Mouse (Mus musculus) midbrain, embryonic 12.5 days (tissue): ENCODE measurements around the gene Gm20379. TPM values are rescaled to one million over a fixed set of nuclear protein-coding genes. Genes with fewer than 3 reads are reported as not detected.

Experiments used
- ATAC-seq: fragments of 200-750 bp; cut with Nextera tagmentation; 2 replicates; pipeline ENCODE4 v1.8.0; 2017; ENCODE audit warnings: low read depth, moderate TSS enrichment, moderate library complexity; ENCODE audit not compliant: low FRiP score
- H3K27ac ChIP-seq: fragments of 300-500 bp; sonication (generic); replicated peaks from 2 replicates; pipeline ENCODE4 v1.5.1; 2016; ENCODE audit warnings: mild to moderate bottlenecking
- H3K27me3 ChIP-seq: fragments of 300-500 bp; sonication (generic); 2 replicates; pipeline ENCODE4 v1.6.1; 2016; ENCODE audit warnings: mild to moderate bottlenecking
- H3K36me3 ChIP-seq: fragments of 300-500 bp; sonication (generic); 2 replicates; pipeline ENCODE4 v1.6.1; 2016
- H3K4me1 ChIP-seq: fragments of 300-500 bp; sonication (generic); 2 replicates; pipeline ENCODE4 v1.6.1; 2016
- H3K4me2 ChIP-seq: fragments of 300-500 bp; sonication (generic); replicated peaks from 2 replicates; pipeline ENCODE4 v1.6.1; 2016; ENCODE audit warnings: mild to moderate bottlenecking, moderate library complexity
- H3K4me3 ChIP-seq: fragments of 300-500 bp; sonication (generic); 2 replicates; pipeline ENCODE4 v1.5.1; 2016; ENCODE audit warnings: mild to moderate bottlenecking
- H3K9ac ChIP-seq: fragments of 300-500 bp; sonication (generic); replicated peaks from 2 replicates; pipeline ENCODE4 v1.6.1; 2016; ENCODE audit warnings: mild to moderate bottlenecking, moderate library complexity
- H3K9me3 ChIP-seq: fragments of 300-500 bp; sonication (generic); 2 replicates; pipeline ENCODE4 v1.6.1; 2016; ENCODE audit warnings: mild to moderate bottlenecking
- WGBS: fragments of 180-500 bp; shearing (Covaris S2); methylation state at CpG from one replicate; pipeline ENCODE4 v1.1.7; 2016; 5-methylcytosine and 5-hydroxymethylcytosine counted together
- polyA plus RNA-seq: library from polyadenylated mRNA; unstranded; fragments of >200 nt; fragmentation: Nextera tagmentation; extraction: Ambion mirVana; gene quantifications from 2 replicates; pipeline ENCODE4 v1.2.1, GENCODE M21; 2016

Gene Gm20379
- polyA plus RNA-seq, 1 experiment from 2014 or later = 1.4 TPM

GRCm38 (mm10) chr13:92301754-92302153, 4.0 kb upstream of the Gm20379 start:
- 83% methylated on average over 4 of the region's 4 CpGs for WGBS

GRCm38 (mm10) chr13:92302466-92302865, 3.3 kb upstream of the Gm20379 start:
- Histone ChIP-seq H3K36me3 (0 out of 2 replicates have a peak, but pooled peaks cover 20% of the 10 kb centered on the region), H3K4me2 (no peak overlapping the region), H3K27ac (no peak overlapping the region), H3K9ac (no peak overlapping the region), H3K4me3 (no peak overlapping the region), H3K4me1 (no peaks in the 10 kb centered on the region), H3K9me3 (no peaks in the 10 kb centered on the region), H3K27me3 (no peaks in the 10 kb centered on the region)
- no peak for ATAC-seq
- WGBS = 92% methylated on average over 4 of the region's 4 CpGs

More at GRCm38 (mm10) chr13:92301754-92302153, 4.0 kb upstream of the Gm20379 start:
- no peak for ATAC-seq
- H3K9me3 ChIP-seq = no peaks in the 10 kb centered on the region
- H3K27ac ChIP-seq = no peak overlapping the region
- H3K36me3 ChIP-seq = peaks cover 23% of the 10 kb centered on the region; the same call in 1 of the 2 replicates
- H3K4me3 ChIP-seq = no peak overlapping the region
- H3K27me3 ChIP-seq = no peaks in the 10 kb centered on the region
- no peak overlapping the region for H3K4me2 ChIP-seq
- no peak overlapping the region for H3K9ac ChIP-seq
- H3K4me1 ChIP-seq = no peaks in the 10 kb centered on the region

- Histone ChIP-seq H3K4me3 (no peak overlapping the region), H3K9ac (no peak overlapping the region), H3K4me2 (no peak overlapping the region), H3K9me3 (no peaks in the 10 kb centered on the region), H3K4me1 (no peaks in the 10 kb centered on the region), H3K27ac (no peak overlapping the region), H3K27me3 (no peaks in the 10 kb centered on the region), H3K36me3 (peaks cover 23% of the 10 kb centered on the region; the same call in 1 of the 2 replicates)
- 86% methylated on average over 8 of the region's 8 CpGs for WGBS
- ATAC-seq = no peak
These were observed 2.5 kb upstream of the Gm20379 start for GRCm38 (mm10) chr13:92303062-92303948.

GRCm38 (mm10) chr13:92304291-92304690, 1.5 kb upstream of the Gm20379 start:
- H3K27ac ChIP-seq = no peak overlapping the region
- no peak overlapping the region for H3K4me3 ChIP-seq
- H3K4me2 ChIP-seq = no peak overlapping the region
- no peak overlapping the region for H3K9ac ChIP-seq
- no peak for ATAC-seq
- peaks cover 32% of the 10 kb centered on the region for H3K36me3 ChIP-seq
- H3K27me3 ChIP-seq = no peaks in the 10 kb centered on the region
- WGBS = 90% methylated on average over 5 of the region's 5 CpGs
- no peaks in the 10 kb centered on the region for H3K4me1 ChIP-seq
- H3K9me3 ChIP-seq = no peaks in the 10 kb centered on the region

DNA sequence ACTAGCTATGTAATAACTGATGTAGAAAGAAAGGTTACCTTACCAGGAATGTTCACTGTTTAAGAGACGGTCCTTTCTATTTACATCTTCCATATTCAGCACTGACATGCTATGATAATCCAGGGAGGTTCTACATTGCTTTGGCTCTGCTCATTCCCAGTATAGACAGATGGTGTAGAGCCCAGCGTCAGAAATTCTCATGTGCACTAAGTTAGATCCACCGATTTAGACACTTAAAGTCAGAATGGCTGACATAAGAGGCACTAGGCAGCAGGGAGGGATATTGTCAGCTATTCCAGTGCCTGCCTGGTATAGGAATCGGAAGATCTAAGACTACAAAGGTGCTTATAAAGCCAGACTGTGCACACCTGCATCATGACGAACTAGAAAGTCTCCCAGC, 8.8 kb downstream of the Gm20379 start:
- ATAC-seq = no peak
- Histone ChIP-seq H3K4me3 (no peak overlapping the region), H3K27ac (no peak overlapping the region), H3K9ac (no peak overlapping the region), H3K4me1 (no peaks in the 10 kb centered on the region), H3K4me2 (no peak overlapping the region), H3K9me3 (no peaks in the 10 kb centered on the region), H3K36me3 (peaks cover 22% of the 10 kb centered on the region; the same call in 1 of the 2 replicates), H3K27me3 (no peaks in the 10 kb centered on the region)
- WGBS = 92% methylated on average over 5 of the region's 5 CpGs

- Histone ChIP-seq H3K9me3 (no peaks in the 10 kb centered on the region), H3K27ac (no peak overlapping the region), H3K4me2 (no peak overlapping the region), H3K27me3 (no peaks in the 10 kb centered on the region), H3K36me3 (0 out of 2 replicates have a peak, but pooled peaks cover 15% of the 10 kb centered on the region), H3K9ac (no peak overlapping the region), H3K4me1 (no peaks in the 10 kb centered on the region), H3K4me3 (no peak overlapping the region)
- ATAC-seq = no peak
- 92% methylated on average over 5 of the region's 5 CpGs for WGBS
These were observed 15.0 kb downstream of the Gm20379 start for GRCm38 (mm10) chr13:92320770-92321169.

- Histone ChIP-seq H3K4me3 (no peak overlapping the region), H3K36me3 (peaks cover 13% of the 10 kb centered on the region; the same call in 1 of the 2 replicates), H3K27ac (no peak overlapping the region), H3K4me1 (no peaks in the 10 kb centered on the region), H3K27me3 (no peaks in the 10 kb centered on the region), H3K4me2 (no peak overlapping the region), H3K9me3 (no peaks in the 10 kb centered on the region), H3K9ac (no peak overlapping the region)
- ATAC-seq = no peak
- 73% methylated on average over 5 of the region's 5 CpGs for WGBS
These were observed 20.2 kb downstream of the Gm20379 start for GRCm38 (mm10) chr13:92326030-92326429.

GRCm38 (mm10) chr13:92328000-92328399, 22.2 kb downstream of the Gm20379 start:
- WGBS = 86% methylated on average over 2 of the region's 2 CpGs
- no peak overlapping the region for H3K27ac ChIP-seq

GRCm38 (mm10) chr13:92330621-92331020, 24.8 kb downstream of the Gm20379 start:
- WGBS = 90% methylated on average over 3 of the region's 3 CpGs
- H3K4me3 ChIP-seq = no peak overlapping the region
- H3K36me3 ChIP-seq = peaks cover 11% of the 10 kb centered on the region; the same call in 1 of the 2 replicates
- ATAC-seq = no peak
- H3K27ac ChIP-seq = no peak overlapping the region
- no peak overlapping the region for H3K9ac ChIP-seq
- no peaks in the 10 kb centered on the region for H3K9me3 ChIP-seq
- H3K4me2 ChIP-seq = no peak overlapping the region
- no peaks in the 10 kb centered on the region for H3K4me1 ChIP-seq
- no peaks in the 10 kb centered on the region for H3K27me3 ChIP-seq

More at GRCm38 (mm10) chr13:92328000-92328399, 22.2 kb downstream of the Gm20379 start:
- H3K4me1 ChIP-seq = no peaks in the 10 kb centered on the region
- H3K9ac ChIP-seq = no peak overlapping the region
- peaks cover 11% of the 10 kb centered on the region; the same call in 1 of the 2 replicates for H3K36me3 ChIP-seq
- H3K9me3 ChIP-seq = no peaks in the 10 kb centered on the region
- ATAC-seq = no peak
- H3K4me2 ChIP-seq = no peak overlapping the region
- no peak overlapping the region for H3K4me3 ChIP-seq
- H3K27me3 ChIP-seq = no peaks in the 10 kb centered on the region

DNA sequence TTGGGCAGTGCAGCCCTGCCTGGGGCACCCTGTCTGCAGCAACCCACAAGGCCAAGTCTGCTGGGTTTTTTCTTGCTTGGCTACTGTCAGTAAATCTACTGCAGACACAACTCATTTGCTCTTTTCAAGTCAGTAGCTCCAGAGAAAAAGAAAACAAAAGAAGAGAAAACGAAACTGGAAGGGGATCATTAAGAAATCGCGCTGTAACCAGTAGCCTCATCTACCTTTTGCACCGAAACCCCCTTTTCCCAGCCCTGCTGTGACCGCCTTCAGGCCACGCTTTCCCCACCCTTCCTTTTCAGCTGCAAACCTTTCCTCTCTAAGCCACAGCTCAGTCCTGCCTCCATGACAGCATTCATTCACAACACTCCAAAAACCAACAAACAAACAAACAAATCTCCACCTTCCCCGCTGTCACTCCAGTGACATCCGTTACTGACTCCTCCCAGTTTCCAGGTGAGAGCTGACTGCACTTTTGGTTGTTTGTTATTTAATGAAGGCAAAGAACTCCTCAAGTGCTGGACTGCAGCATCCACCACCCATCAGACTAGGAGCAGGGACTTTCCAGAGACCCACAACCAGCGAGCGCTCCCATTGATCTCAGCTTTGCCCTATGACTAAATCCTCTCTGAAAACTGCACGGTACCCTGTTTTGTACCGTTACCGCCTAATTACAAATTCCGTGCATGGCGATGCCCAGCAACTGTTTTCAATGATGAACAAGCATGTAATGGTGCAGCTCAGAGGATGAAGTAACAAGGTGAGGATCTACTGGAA, 26.5 kb downstream of the Gm20379 start:
- no peak for ATAC-seq
- H3K27ac ChIP-seq = no peak overlapping the region
- no peaks in the 10 kb centered on the region for H3K27me3 ChIP-seq
- no peak overlapping the region for H3K4me2 ChIP-seq
- no peak overlapping the region for H3K4me3 ChIP-seq
- no peak overlapping the region for H3K9ac ChIP-seq
- 90% methylated on average over 15 of the region's 15 CpGs for WGBS
- H3K36me3 ChIP-seq = peaks cover 14% of the 10 kb centered on the region; the same call in 1 of the 2 replicates
- H3K9me3 ChIP-seq = no peaks in the 10 kb centered on the region
- H3K4me1 ChIP-seq = no peaks in the 10 kb centered on the region

DNA sequence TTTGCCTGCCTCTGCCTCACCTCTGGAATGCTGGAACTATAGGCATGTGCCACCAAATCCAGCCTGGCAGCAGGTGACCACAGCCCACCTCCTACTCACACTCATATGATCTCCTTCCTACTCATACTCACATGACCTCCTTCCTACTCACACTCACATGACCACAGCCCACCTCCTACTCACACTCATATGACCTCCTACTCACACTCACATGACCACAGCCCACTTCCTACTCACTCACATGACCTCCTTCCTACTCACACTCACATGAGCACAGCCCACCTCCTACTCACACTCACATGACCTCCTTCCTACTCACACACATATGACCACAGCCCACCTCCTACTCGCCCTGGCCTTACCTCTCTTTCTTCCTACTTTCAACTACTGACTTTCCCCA, 31.1 kb downstream of the Gm20379 start:
- H3K4me2 ChIP-seq = no peak overlapping the region
- peaks cover 17% of the 10 kb centered on the region; the same call in 1 of the 2 replicates for H3K36me3 ChIP-seq
- no peaks in the 10 kb centered on the region for H3K27me3 ChIP-seq
- 0 out of 2 replicates have a peak overlapping the region, but pooled peaks have one; percentile 11 for H3K9ac ChIP-seq
- no peak overlapping the region for H3K4me3 ChIP-seq
- no peaks in the 10 kb centered on the region for H3K4me1 ChIP-seq
- no peak overlapping the region for H3K27ac ChIP-seq
- no peaks in the 10 kb centered on the region for H3K9me3 ChIP-seq
- WGBS = 95% methylated on average over 1 of the region's 1 CpGs
- ATAC-seq = no peak
